10 mouse cellular contexts compared by ENCODE assay signal in genomic region chr1:162857766-162858747, GRCm38 (mm10). TPM values are rescaled to one million over a fixed set of nuclear protein-coding genes. Genes with fewer than 3 reads are reported as not detected.
DNase-seq lines count a peak whose midpoint lies in the region; ATAC-seq and TF ChIP-seq lines count a peak whose summit lies in the region.
"Had no signal": no experiment of that assay in that cellular context is flagged by ENCODE, and none has a peak within 500 bp of the region (broad histone marks: within the 10 kb centered on the region; RNA-seq: fewer than 3 reads in every experiment).

No protein-coding gene starts in this region.

- 0 out of 2 replicates have a peak, but pooled peaks cover 5% of the 10 kb centered on the region for H3K4me1 ChIP-seq in kidney, embryonic 14.5 days (ENCODE audit: control insufficient read depth, insufficient read depth, low read length)
- peaks cover 17% of the 10 kb centered on the region for H3K4me1 ChIP-seq in embryonic facial prominence, embryonic 14.5 days (ENCODE audit: control insufficient read depth, insufficient read depth, low read length)
- no peaks in the 10 kb centered on the region for H3K4me1 ChIP-seq in midbrain, postnatal 0 days (ENCODE audit: insufficient read depth, low read length)

- peak; percentile 78 for DNase-seq in kidney, adult 11 months
- peak; percentile 74 for DNase-seq in embryonic facial prominence, embryonic 14.5 days (ENCODE audit: low spot score)
- peak; percentile 69 to 81 for DNase-seq in kidney, adult 8-10 months
- DNase-seq in midbrain, postnatal 0 days (ENCODE audit: low spot score) = peak; percentile 69
- no peak for DNase-seq in gastrocnemius, postnatal 14 days
- DNase-seq: adrenal gland, postnatal 25 days had no signal

- no peak overlapping the region for H3K4me3 ChIP-seq in kidney, embryonic 14.5 days (ENCODE audit: low read length)
- H3K4me3 ChIP-seq in embryonic facial prominence, embryonic 14.5 days (ENCODE audit: low read depth, low read length) = peak overlapping the region; percentile 31
- peak overlapping the region; percentile 5; the same call in 1 of the 2 replicates for H3K4me3 ChIP-seq in midbrain, postnatal 0 days (ENCODE audit: low read depth, low read length)

- no peaks in the 10 kb centered on the region for H3K27me3 ChIP-seq in kidney, embryonic 14.5 days (ENCODE audit: control insufficient read depth, insufficient read depth, low read length)
- no peaks in the 10 kb centered on the region for H3K27me3 ChIP-seq in embryonic facial prominence, embryonic 14.5 days (replicated peaks; ENCODE audit: control insufficient read depth, insufficient read depth, low read length)
- no peaks in the 10 kb centered on the region for H3K27me3 ChIP-seq in midbrain, postnatal 0 days (ENCODE audit: insufficient read depth, low read length)

- H3K9ac ChIP-seq in kidney, embryonic 14.5 days (ENCODE audit: low read depth, low read length) = no peak overlapping the region; the same call in 1 of the 2 replicates
- peak overlapping the region; percentile 57 for H3K9ac ChIP-seq in embryonic facial prominence, embryonic 14.5 days (ENCODE audit: low read depth, low read length)
- 0 out of 2 replicates have a peak overlapping the region, but pooled peaks have one; percentile 14 for H3K9ac ChIP-seq in midbrain, postnatal 0 days (replicated peaks; ENCODE audit: low read length, poor library complexity, severe bottlenecking)

- no peak for ATAC-seq in kidney, embryonic 14.5 days (ENCODE audit: low FRiP score, low TSS enrichment)
- 0 out of 2 replicates have a peak, but pooled peaks have one; percentile 17 for ATAC-seq in embryonic facial prominence, embryonic 14.5 days (ENCODE audit: low read depth)
- ATAC-seq in midbrain, postnatal 0 days (ENCODE audit: low FRiP score) = peak; percentile 46; the same call in 1 of the 2 replicates
- ATAC-seq in frontal cortex, adult (ENCODE audit: low TSS enrichment) = no peak
- ATAC-seq in monocyte, adult 5-6 weeks (replicated peaks; ENCODE audit: insufficient number of reproducible peaks, low FRiP score, low TSS enrichment, poor library complexity, severe bottlenecking) = no peak

- H3K9me3 ChIP-seq in kidney, embryonic 14.5 days (ENCODE audit: control insufficient read depth, low read length) = no peaks in the 10 kb centered on the region
- H3K9me3 ChIP-seq in embryonic facial prominence, embryonic 14.5 days (ENCODE audit: control insufficient read depth, low read length) = no peaks in the 10 kb centered on the region
- no peaks in the 10 kb centered on the region for H3K9me3 ChIP-seq in midbrain, postnatal 0 days (ENCODE audit: low read length)

- intact Hi-C loops in gastrocnemius, postnatal 14 days (cut with DNase I; ENCODE audit: low total_unique reads) = no loop called here

- H3K27ac ChIP-seq in kidney, embryonic 14.5 days (ENCODE audit: low read depth, low read length) = no peak overlapping the region
- H3K27ac ChIP-seq in embryonic facial prominence, embryonic 14.5 days (replicated peaks; ENCODE audit: low read depth, low read length) = peak overlapping the region; percentile 87
- H3K27ac ChIP-seq in midbrain, postnatal 0 days (ENCODE audit: low read depth, low read length) = peak overlapping the region; percentile 47

- no peaks in the 10 kb centered on the region for H3K36me3 ChIP-seq in kidney, embryonic 14.5 days (ENCODE audit: control insufficient read depth, insufficient read depth, low read length)
- H3K36me3 ChIP-seq in embryonic facial prominence, embryonic 14.5 days (ENCODE audit: control insufficient read depth, insufficient read depth, low read length) = no peaks in the 10 kb centered on the region
- no peaks in the 10 kb centered on the region for H3K36me3 ChIP-seq in midbrain, postnatal 0 days (ENCODE audit: insufficient read depth, low read length)

- 70% methylated on average over 18 of the region's 18 CpGs for WGBS in kidney, embryonic 14.5 days
- WGBS in embryonic facial prominence, embryonic 14.5 days = 31% methylated on average over 18 of the region's 18 CpGs
- 31% methylated on average over 18 of the region's 18 CpGs for WGBS in midbrain, postnatal 0 days

- no peak for TF ChIP-seq CTCF in midbrain, postnatal 0 days (IDR thresholded peaks at IDR 0.05)

- no peak overlapping the region; the same call in 1 of the 2 replicates for H3K4me2 ChIP-seq in kidney, embryonic 14.5 days (replicated peaks; ENCODE audit: low read depth, low read length)
- H3K4me2 ChIP-seq in embryonic facial prominence, embryonic 14.5 days (ENCODE audit: low read depth, low read length) = peak overlapping the region; percentile 57
- H3K4me2 ChIP-seq in midbrain, postnatal 0 days (ENCODE audit: low read depth, low read length, poor library complexity, severe bottlenecking) = peak overlapping the region; percentile 32

RNA-seq across cellular contexts. Expression of gene Fmo1, which starts 8.4 kb away (rescaled TPM):
- polyA plus RNA-seq in kidney, embryonic 14.5 days (2014; fragmentation: Nextera tagmentation; extraction: Ambion mirVana) = 8.9 and 17.2 TPM in 2 replicates
- polyA plus RNA-seq in embryonic facial prominence, embryonic 14.5 days (2014; fragmentation: Nextera tagmentation; extraction: Ambion mirVana) = 62.1 and 79.1 TPM in 2 replicates
- total RNA-seq in midbrain, postnatal 0 days (2014; rRNA removed) = 69.1 and 77.2 TPM in 2 replicates
- 35.0 and 40.9 TPM in 2 replicates for polyA plus RNA-seq in midbrain, postnatal 0 days (2015; fragmentation: Nextera tagmentation; extraction: Ambion mirVana)
- not detected in 3 replicates for total RNA-seq in monocyte, adult 5-6 weeks (2017)
- 10 to 100 TPM; 16.2 to 23.7 TPM for total RNA-seq in gastrocnemius, postnatal 14 days (2021)
- total RNA-seq: megakaryocyte, adult 5-6 weeks had no signal

RNA-seq across cellular contexts. Expression of gene Fmo2, which starts 40.5 kb away (rescaled TPM):
- 0.99 and 1.2 TPM in 2 replicates for polyA plus RNA-seq in kidney, embryonic 14.5 days (2014; fragmentation: Nextera tagmentation; extraction: Ambion mirVana)
- polyA plus RNA-seq in embryonic facial prominence, embryonic 14.5 days (2014; fragmentation: Nextera tagmentation; extraction: Ambion mirVana) = 3.5 and 5.2 TPM in 2 replicates
- 0.44 and 0.80 TPM in 2 replicates for total RNA-seq in midbrain, postnatal 0 days (2014; rRNA removed)
- 0.06 and 0.14 TPM in 2 replicates for polyA plus RNA-seq in midbrain, postnatal 0 days (2015; fragmentation: Nextera tagmentation; extraction: Ambion mirVana)
- not detected in 3 replicates for total RNA-seq in monocyte, adult 5-6 weeks (2017)
- total RNA-seq in gastrocnemius, postnatal 14 days (2021) = 1 to 10 TPM; 3.9 to 7.8 TPM
- total RNA-seq: megakaryocyte, adult 5-6 weeks had no signal

RNA-seq across cellular contexts. Expression of gene Fmo4, which starts 44.3 kb away (rescaled TPM):
- polyA plus RNA-seq in kidney, embryonic 14.5 days (2014; fragmentation: Nextera tagmentation; extraction: Ambion mirVana) = 0.17 and 0.60 TPM in 2 replicates
- 0.21 and 0.60 TPM in 2 replicates for polyA plus RNA-seq in embryonic facial prominence, embryonic 14.5 days (2014; fragmentation: Nextera tagmentation; extraction: Ambion mirVana)
- 0.42 and 0.77 TPM in 2 replicates for total RNA-seq in midbrain, postnatal 0 days (2014; rRNA removed)
- 0.78 and 1.2 TPM in 2 replicates for polyA plus RNA-seq in midbrain, postnatal 0 days (2015; fragmentation: Nextera tagmentation; extraction: Ambion mirVana)
- total RNA-seq in monocyte, adult 5-6 weeks (2017) = not detected in 3 replicates
- under 1 TPM; 0.16 to 0.31 TPM for total RNA-seq in gastrocnemius, postnatal 14 days (2021)
- total RNA-seq: megakaryocyte, adult 5-6 weeks had no signal

Comparison
In these comparisons a context has a peak if more than half of its experiments do, and no peak if none do; other contexts are left out.
1. ATAC-seq: peak in embryonic facial prominence, embryonic 14.5 days (single experiment) and midbrain, postnatal 0 days (single experiment); none in kidney, embryonic 14.5 days (single experiment), frontal cortex, adult (single experiment) and monocyte, adult 5-6 weeks (single experiment).
2. RNA of gene Fmo1, which starts 8.4 kb away (total RNA-seq): 69.1 to 77.2 TPM in midbrain, postnatal 0 days and 16.2 to 23.7 TPM in gastrocnemius, postnatal 14 days; not detected in monocyte, adult 5-6 weeks; every median in the first group is over 10 times any median in the second.